Comparison of ENCODE assay signal across 27 mouse cellular contexts in the genomic region with DNA sequence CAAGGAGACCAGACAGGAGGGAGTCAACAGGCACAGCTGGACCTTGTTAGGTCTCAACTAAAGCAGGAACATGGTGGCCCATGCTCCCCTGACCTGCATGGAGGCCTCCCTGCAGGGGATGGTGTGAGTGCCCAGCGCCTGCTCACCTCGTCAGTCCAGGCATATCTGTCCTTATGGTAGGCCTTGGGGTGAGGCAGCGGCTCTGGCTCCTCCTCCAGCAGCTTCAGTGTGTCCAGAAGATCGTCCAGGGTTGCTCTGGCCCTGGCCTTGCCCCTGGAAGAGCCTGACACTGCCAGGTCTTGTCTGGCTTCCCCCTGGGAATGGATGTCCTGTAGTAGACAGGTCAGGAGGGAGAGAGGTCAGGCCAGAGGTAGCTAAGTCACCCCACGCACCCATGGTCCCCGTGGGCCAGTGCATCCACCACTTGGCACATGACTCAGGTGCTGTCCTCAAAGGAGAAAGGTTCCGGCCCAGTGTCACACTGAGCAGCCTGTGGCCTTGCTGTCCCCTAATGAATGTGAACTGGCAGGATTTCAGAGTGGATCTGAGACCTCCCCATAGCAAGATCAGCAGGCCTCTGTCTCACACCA. TPM values are rescaled to one million over a fixed set of nuclear protein-coding genes. Genes with fewer than 3 reads are reported as not detected.
DNase-seq lines count a peak whose midpoint lies in the region; ATAC-seq and TF ChIP-seq lines count a peak whose summit lies in the region.
"Had no signal": no experiment of that assay in that cellular context is flagged by ENCODE, and none has a peak within 500 bp of the region (broad histone marks: within the 10 kb centered on the region; RNA-seq: fewer than 3 reads in every experiment).

No protein-coding gene starts in this region.

- ATAC-seq in megakaryocyte, adult 5-6 weeks (ENCODE audit: poor library complexity, severe bottlenecking) = no peak
- ATAC-seq: activated CD4-positive, CD25-positive, alpha-beta regulatory T cell, adult 4 months; CD4-positive, CD25-positive, alpha-beta regulatory T cell, adult 4 months; forebrain, postnatal 0 days; inflammation-experienced regulatory T-cells, adult 6 months; lung, postnatal 0 days had no signal

- no peak for TF ChIP-seq CTCF in E14TG2a.4 (conservative IDR thresholded peaks at IDR 0.05; ENCODE audit: low read length)

- no peaks in the 10 kb centered on the region for H3K9me3 ChIP-seq in megakaryocyte, embryonic 14.5 days
- no peaks in the 10 kb centered on the region for H3K9me3 ChIP-seq in E14TG2a.4 (ENCODE audit: low read length)
- H3K9me3 ChIP-seq: embryonic facial prominence, embryonic 12.5 days; heart, embryonic 15.5 days; hindbrain, embryonic 15.5 days; limb, embryonic 15.5 days; liver, embryonic 13.5 days had no signal

- H3K36me3 ChIP-seq in megakaryocyte, embryonic 14.5 days (replicated peaks; ENCODE audit: low read length) = peaks cover 64% of the 10 kb centered on the region
- peaks cover 91% of the 10 kb centered on the region for H3K36me3 ChIP-seq in E14TG2a.4 (ENCODE audit: insufficient read depth, low read length)

- peaks cover 13% of the 10 kb centered on the region; the same call in 1 of the 2 replicates for H3K4me1 ChIP-seq in megakaryocyte, embryonic 14.5 days
- H3K4me1 ChIP-seq in E14TG2a.4 (replicated peaks; ENCODE audit: low read depth, low read length) = peaks cover 97% of the 10 kb centered on the region
- H3K4me1 ChIP-seq: heart, embryonic 15.5 days; liver, embryonic 13.5 days had no signal

- peak; percentile 77 to 95 for DNase-seq in adrenal gland, adult (ENCODE audit: inconsistent age in 2 of 2, low spot score in 1 of 2)
- DNase-seq in adrenal gland, postnatal 25 days = peak; percentile 55
- DNase-seq in natural killer cell, adult 2 months (ENCODE audit: low spot score in 2 of 2) = no peak
- no peak for DNase-seq in urinary bladder, adult 2 months (ENCODE audit: low spot score)
- DNase-seq in lung, postnatal 4 days = no peak
- DNase-seq: cerebellum, adult 8-10 months; cerebellum, postnatal 25 days; forebrain, postnatal 0 days; gastrocnemius, postnatal 10 days; kidney, adult 11 months; kidney, postnatal 14 days; layer of hippocampus, postnatal 36 days; left cerebral cortex, postnatal 4 days; liver, embryonic 13.5 days; lung, adult 18-20 months; thymus, postnatal 4 days had no signal

- peaks cover 32% of the 10 kb centered on the region for H3K27me3 ChIP-seq in megakaryocyte, embryonic 14.5 days (replicated peaks)
- no peaks in the 10 kb centered on the region for H3K27me3 ChIP-seq in E14TG2a.4 (ENCODE audit: insufficient read depth, low read length)
- H3K27me3 ChIP-seq: embryonic facial prominence, embryonic 12.5 days; heart, embryonic 15.5 days; hindbrain, embryonic 15.5 days; limb, embryonic 15.5 days; liver, embryonic 13.5 days had no signal

- H3K4me3 ChIP-seq in megakaryocyte, embryonic 14.5 days (replicated peaks) = peak overlapping the region; percentile 7
- peak overlapping the region; percentile 7; the same call in 1 of the 2 replicates for H3K4me3 ChIP-seq in E14TG2a.4 (replicated peaks; ENCODE audit: low read length)
- H3K4me3 ChIP-seq: embryonic facial prominence, embryonic 12.5 days; heart, embryonic 15.5 days; hindbrain, embryonic 15.5 days; limb, embryonic 15.5 days; liver, embryonic 13.5 days had no signal

RNA-seq across cellular contexts. Expression of gene Cep131, which starts 14.8 kb away (rescaled TPM):
- 1.5 and 10.4 TPM in 2 replicates for polyA plus RNA-seq in megakaryocyte, embryonic 14.5 days (2012; ENCODE audit: insufficient read depth, low replicate concordance)
- 5.2 and 5.8 TPM in 2 replicates for total RNA-seq in megakaryocyte, adult 5-6 weeks (2015)
- total RNA-seq in megakaryocyte, adult 5-6 weeks (2017) = 9.3 and 16.3 TPM in 2 replicates
- 194 and 411 TPM in 2 replicates for total RNA-seq in adrenal gland, postnatal 25 days (2021)
- 7.6 and 10.5 TPM in 2 replicates for polyA plus RNA-seq in urinary bladder, adult 2 months (2012; rRNA removed)

RNA-seq across cellular contexts. Expression of gene Aatk, which starts 24.9 kb away (rescaled TPM):
- polyA plus RNA-seq in megakaryocyte, embryonic 14.5 days (2012; ENCODE audit: insufficient read depth, low replicate concordance) = 4.9 and 5.4 TPM in 2 replicates
- 3.4 and 5.7 TPM in 2 replicates for total RNA-seq in megakaryocyte, adult 5-6 weeks (2015)
- 4.4 and 5.2 TPM in 2 replicates for total RNA-seq in megakaryocyte, adult 5-6 weeks (2017)
- 11.8 and 15.5 TPM in 2 replicates for total RNA-seq in adrenal gland, postnatal 25 days (2021)
- polyA plus RNA-seq in urinary bladder, adult 2 months (2012; rRNA removed) = 15.2 and 15.3 TPM in 2 replicates
- polyA plus RNA-seq: activated CD4-positive, CD25-positive, alpha-beta regulatory T cell, adult 4 months; CD4-positive, CD25-positive, alpha-beta regulatory T cell, adult 4 months; inflammation-experienced regulatory T-cells, adult 6 months had no signal

RNA-seq across cellular contexts. Expression of gene Tepsin, which starts 26.7 kb away (rescaled TPM):
- 16.1 and 46.5 TPM in 2 replicates for polyA plus RNA-seq in megakaryocyte, embryonic 14.5 days (2012; ENCODE audit: insufficient read depth, low replicate concordance)
- total RNA-seq in megakaryocyte, adult 5-6 weeks (2015) = 13.4 and 14.3 TPM in 2 replicates
- 14.8 and 18.8 TPM in 2 replicates for total RNA-seq in megakaryocyte, adult 5-6 weeks (2017)
- total RNA-seq in adrenal gland, postnatal 25 days (2021) = 17.1 and 18.1 TPM in 2 replicates
- 36.5 and 38.5 TPM in 2 replicates for polyA plus RNA-seq in urinary bladder, adult 2 months (2012; rRNA removed)

RNA-seq across cellular contexts. Expression of gene Ndufaf8, which starts 26.9 kb away (rescaled TPM):
- 49.5 and 106 TPM in 2 replicates for polyA plus RNA-seq in megakaryocyte, embryonic 14.5 days (2012; ENCODE audit: insufficient read depth, low replicate concordance)
- 9.6 and 21.6 TPM in 2 replicates for total RNA-seq in megakaryocyte, adult 5-6 weeks (2015)
- 11.7 and 16.2 TPM in 2 replicates for total RNA-seq in megakaryocyte, adult 5-6 weeks (2017)
- 57.7 and 60.1 TPM in 2 replicates for total RNA-seq in adrenal gland, postnatal 25 days (2021)
- polyA plus RNA-seq in urinary bladder, adult 2 months (2012; rRNA removed) = 47.2 and 49.0 TPM in 2 replicates

Comparison
In these comparisons a context has a peak if more than half of its experiments do, and no peak if none do; other contexts are left out.
1. DNase-seq: peak in adrenal gland, adult (2 of 2) and adrenal gland, postnatal 25 days (single experiment); none in natural killer cell, adult 2 months (0 of 2), urinary bladder, adult 2 months (single experiment) and lung, postnatal 4 days (0 of 2).
2. RNA of gene Cep131, which starts 14.8 kb away (total RNA-seq): 194 to 411 TPM in adrenal gland, postnatal 25 days; 5.2 to 16.3 TPM in megakaryocyte, adult 5-6 weeks; every median in the first group is over 10 times any median in the second.